Mouse (Mus musculus): ENCODE data around the gene Fzd4. TPM values are rescaled to one million over a fixed set of nuclear protein-coding genes. Genes with fewer than 3 reads are reported as not detected.

Fzd4 gene
- polyA plus RNA-seq, 1 experiment from 2014 or later: 13.7 TPM

DNA sequence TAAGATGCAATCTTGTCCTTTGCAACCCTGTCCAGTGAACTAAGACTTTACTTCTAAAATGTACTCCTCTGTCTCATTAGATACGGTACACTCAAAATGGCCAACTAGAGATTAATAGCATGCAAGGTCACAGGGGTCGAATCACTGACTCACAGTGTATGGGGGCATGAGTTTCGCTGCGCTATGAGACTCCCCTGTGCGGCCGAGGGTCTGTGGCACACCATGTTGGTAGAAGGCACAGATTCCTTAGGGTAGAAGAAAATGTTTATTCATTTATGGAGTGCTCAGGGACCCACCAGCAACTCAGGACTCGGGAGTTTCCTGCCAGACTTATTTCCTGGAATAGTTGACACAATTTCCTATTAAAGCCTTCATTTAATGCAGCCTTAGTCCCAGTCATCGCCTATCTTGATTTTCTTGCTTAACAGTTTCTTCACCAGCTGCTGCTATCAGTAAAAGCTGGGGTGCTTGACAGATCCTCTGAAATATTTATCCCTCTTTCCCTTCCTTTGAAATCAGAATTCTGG, 14.0 kb downstream of the Fzd4 start:
- H3K4me2 ChIP-seq (ENCODE audit: low read length): peak overlapping the region; percentile 18; the same call in 1 of the 2 replicates
- H3K27ac ChIP-seq (ENCODE audit: low read depth): peak overlapping the region; percentile 24; the same call in 1 of the 2 replicates
- H3K9me3 ChIP-seq (ENCODE audit: control insufficient read depth, low read length): no peaks in the 10 kb centered on the region
- WGBS: 55% methylated on average over 8 of the region's 8 CpGs
- no peaks in the 10 kb centered on the region for H3K4me1 ChIP-seq (replicated peaks; ENCODE audit: control insufficient read depth, insufficient read depth, low read length)
- no peak for DNase-seq (ENCODE audit: low spot score)
- H3K4me3 ChIP-seq (ENCODE audit: low read depth, low read length): no peak overlapping the region
- no peaks in the 10 kb centered on the region for H3K27me3 ChIP-seq (replicated peaks; ENCODE audit: control insufficient read depth, insufficient read depth, low read length)
- H3K9ac ChIP-seq (ENCODE audit: low read length): no peak overlapping the region
- no peaks in the 10 kb centered on the region for H3K36me3 ChIP-seq (ENCODE audit: control insufficient read depth, insufficient read depth, low read length)
- ATAC-seq (replicated peaks; ENCODE audit: low FRiP score, low TSS enrichment, low read depth): no peak

DNA sequence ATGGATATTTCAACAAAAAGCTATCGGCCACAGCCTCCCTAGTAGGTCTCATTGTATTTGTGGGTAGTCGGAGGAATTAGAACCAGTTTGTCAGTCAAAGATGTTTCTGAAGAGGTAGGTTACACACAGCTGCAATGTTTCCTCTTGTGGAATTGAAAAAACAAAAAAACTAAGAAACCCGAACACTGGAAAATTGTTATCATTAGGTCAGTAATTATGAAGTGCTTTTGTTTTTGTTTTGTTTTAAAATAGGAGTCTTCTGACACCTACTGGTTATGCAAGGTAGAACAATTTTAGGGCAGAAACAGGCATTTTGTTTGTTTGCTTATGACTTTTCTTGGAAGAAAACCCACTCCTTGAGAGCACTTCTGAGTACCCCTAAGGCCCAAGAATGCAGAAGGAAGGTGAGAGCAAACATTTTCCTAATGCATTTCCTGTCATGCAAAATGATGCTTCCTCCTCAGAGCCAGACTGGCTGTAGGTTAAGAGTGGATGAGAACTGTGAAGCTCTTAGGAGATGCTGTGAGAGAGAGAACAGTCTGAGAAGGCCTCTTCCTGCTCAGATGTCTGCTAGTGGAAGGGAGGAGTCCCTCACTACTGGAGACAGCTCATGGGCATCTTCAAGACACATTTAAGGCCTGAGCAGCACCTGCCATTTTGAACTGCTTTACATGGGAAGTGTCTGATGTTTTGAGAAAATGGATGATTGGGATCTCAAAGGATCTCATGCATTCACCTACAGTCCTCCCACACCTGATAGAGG, 14.9 kb downstream of the Fzd4 start:
- Histone ChIP-seq H3K4me3 (ENCODE audit: low read depth, low read length) (no peak overlapping the region), H3K9me3 (ENCODE audit: control insufficient read depth, low read length) (no peaks in the 10 kb centered on the region), H3K27ac (ENCODE audit: low read depth) (no peak overlapping the region), H3K4me1 (replicated peaks; ENCODE audit: control insufficient read depth, insufficient read depth, low read length) (no peaks in the 10 kb centered on the region), H3K27me3 (replicated peaks; ENCODE audit: control insufficient read depth, insufficient read depth, low read length) (no peaks in the 10 kb centered on the region), H3K36me3 (ENCODE audit: control insufficient read depth, insufficient read depth, low read length) (no peaks in the 10 kb centered on the region), H3K9ac (ENCODE audit: low read length) (no peak overlapping the region), H3K4me2 (ENCODE audit: low read length) (peak overlapping the region; percentile 18; the same call in 1 of the 2 replicates)
- 53% methylated on average over 3 of the region's 3 CpGs for WGBS
- DNase-seq (ENCODE audit: low spot score) (no peak), ATAC-seq (replicated peaks; ENCODE audit: low FRiP score, low TSS enrichment, low read depth) (no peak)

- no peak overlapping the region for H3K4me3 ChIP-seq (ENCODE audit: low read depth, low read length)
- H3K27ac ChIP-seq (ENCODE audit: low read depth): no peak overlapping the region
- H3K4me1 ChIP-seq (replicated peaks; ENCODE audit: control insufficient read depth, insufficient read depth, low read length): no peaks in the 10 kb centered on the region
- DNase-seq (ENCODE audit: low spot score) (no peak), ATAC-seq (replicated peaks; ENCODE audit: low FRiP score, low TSS enrichment, low read depth) (no peak)
- WGBS: 90% methylated on average over 5 of the region's 5 CpGs
- H3K36me3 ChIP-seq (ENCODE audit: control insufficient read depth, insufficient read depth, low read length): no peaks in the 10 kb centered on the region
- H3K9me3 ChIP-seq (ENCODE audit: control insufficient read depth, low read length): no peaks in the 10 kb centered on the region
- H3K27me3 ChIP-seq (replicated peaks; ENCODE audit: control insufficient read depth, insufficient read depth, low read length): no peaks in the 10 kb centered on the region
- no peak overlapping the region for H3K9ac ChIP-seq (ENCODE audit: low read length)
- H3K4me2 ChIP-seq (ENCODE audit: low read length): no peak overlapping the region
Measured at GRCm38 (mm10) chr7:89421294-89421693, 17.1 kb downstream of the Fzd4 start.

DNA sequence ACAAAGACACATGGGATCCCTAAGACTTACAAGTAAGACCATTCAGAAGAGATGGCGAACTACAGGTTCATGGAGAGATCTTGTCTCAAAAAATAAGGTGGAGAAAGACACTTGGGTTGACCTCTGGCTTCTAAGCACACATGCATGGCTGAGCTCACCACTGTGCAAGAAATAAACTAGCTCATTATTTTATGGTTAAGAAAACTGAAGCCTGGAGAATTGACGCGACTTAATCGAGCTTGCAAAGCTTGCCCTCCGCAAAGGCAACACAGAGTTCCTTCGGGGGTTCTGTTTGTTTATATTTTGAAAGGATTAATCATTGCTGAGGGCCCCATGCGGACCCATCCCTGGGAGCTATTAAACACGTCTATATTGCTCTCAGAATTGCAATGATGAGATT, 18.5 kb downstream of the Fzd4 start:
- H3K4me2 ChIP-seq (ENCODE audit: low read length): no peak overlapping the region
- H3K36me3 ChIP-seq (ENCODE audit: control insufficient read depth, insufficient read depth, low read length): no peaks in the 10 kb centered on the region
- H3K4me1 ChIP-seq (replicated peaks; ENCODE audit: control insufficient read depth, insufficient read depth, low read length): no peaks in the 10 kb centered on the region
- no peaks in the 10 kb centered on the region for H3K27me3 ChIP-seq (replicated peaks; ENCODE audit: control insufficient read depth, insufficient read depth, low read length)
- WGBS: 33% methylated on average over 8 of the region's 8 CpGs
- H3K9me3 ChIP-seq (ENCODE audit: control insufficient read depth, low read length): no peaks in the 10 kb centered on the region
- no peak overlapping the region for H3K4me3 ChIP-seq (ENCODE audit: low read depth, low read length)
- ATAC-seq (replicated peaks; ENCODE audit: low FRiP score, low TSS enrichment, low read depth): no peak
- no peak overlapping the region for H3K27ac ChIP-seq (ENCODE audit: low read depth)
- no peak for DNase-seq (ENCODE audit: low spot score)
- no peak overlapping the region for H3K9ac ChIP-seq (ENCODE audit: low read length)

GRCm38 (mm10) chr7:89423194-89423593, 19.0 kb downstream of the Fzd4 start:
- Histone ChIP-seq H3K4me2 (ENCODE audit: low read length) (no peak overlapping the region), H3K4me1 (replicated peaks; ENCODE audit: control insufficient read depth, insufficient read depth, low read length) (no peaks in the 10 kb centered on the region), H3K27me3 (replicated peaks; ENCODE audit: control insufficient read depth, insufficient read depth, low read length) (no peaks in the 10 kb centered on the region), H3K9me3 (ENCODE audit: control insufficient read depth, low read length) (no peaks in the 10 kb centered on the region), H3K27ac (ENCODE audit: low read depth) (no peak overlapping the region), H3K4me3 (ENCODE audit: low read depth, low read length) (no peak overlapping the region), H3K9ac (ENCODE audit: low read length) (no peak overlapping the region), H3K36me3 (ENCODE audit: control insufficient read depth, insufficient read depth, low read length) (no peaks in the 10 kb centered on the region)
- ATAC-seq (replicated peaks; ENCODE audit: low FRiP score, low TSS enrichment, low read depth): no peak
- WGBS: 11% methylated on average over 5 of the region's 5 CpGs
- DNase-seq (ENCODE audit: low spot score): no peak

DNA sequence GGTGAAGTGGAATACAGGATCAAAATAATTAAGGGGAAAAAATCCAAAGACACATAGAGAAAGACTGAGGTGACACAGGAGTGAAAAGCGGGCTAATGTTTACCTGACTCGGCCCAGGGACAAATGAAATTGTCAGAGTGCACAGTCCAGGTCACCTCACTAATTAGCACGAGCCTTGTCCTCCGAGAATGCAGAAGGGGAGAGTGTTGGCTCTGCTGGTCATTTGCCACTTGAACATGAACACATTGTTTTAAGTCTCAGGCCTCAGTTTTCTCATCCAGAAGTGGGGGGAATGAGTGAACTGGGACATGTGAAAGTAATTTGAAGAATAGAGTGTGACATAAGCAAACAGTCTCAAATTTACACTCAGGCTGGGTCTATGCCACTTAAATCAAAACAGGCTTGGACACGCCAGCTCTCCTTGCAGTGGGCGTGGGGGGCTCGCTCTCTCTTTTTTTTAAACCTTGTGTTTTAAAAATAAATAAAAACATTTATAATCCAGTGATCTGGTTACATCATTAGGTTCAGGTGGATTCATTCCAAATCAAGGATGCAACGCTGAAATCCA, 19.6 kb downstream of the Fzd4 start:
- 45% methylated on average over 8 of the region's 8 CpGs for WGBS
- no peaks in the 10 kb centered on the region for H3K27me3 ChIP-seq (replicated peaks; ENCODE audit: control insufficient read depth, insufficient read depth, low read length)
- H3K4me2 ChIP-seq (ENCODE audit: low read length): no peak overlapping the region
- H3K4me1 ChIP-seq (replicated peaks; ENCODE audit: control insufficient read depth, insufficient read depth, low read length): no peaks in the 10 kb centered on the region
- ATAC-seq (replicated peaks; ENCODE audit: low FRiP score, low TSS enrichment, low read depth) (no peak), DNase-seq (ENCODE audit: low spot score) (no peak)
- no peaks in the 10 kb centered on the region for H3K36me3 ChIP-seq (ENCODE audit: control insufficient read depth, insufficient read depth, low read length)
- H3K4me3 ChIP-seq (ENCODE audit: low read depth, low read length): no peak overlapping the region
- H3K9me3 ChIP-seq (ENCODE audit: control insufficient read depth, low read length): no peaks in the 10 kb centered on the region
- H3K9ac ChIP-seq (ENCODE audit: low read length): no peak overlapping the region
- no peak overlapping the region for H3K27ac ChIP-seq (ENCODE audit: low read depth)

- 83% methylated on average over 5 of the region's 5 CpGs for WGBS
- no peak overlapping the region for H3K27ac ChIP-seq (ENCODE audit: low read depth)
Measured at GRCm38 (mm10) chr7:89424659-89425058, 20.5 kb downstream of the Fzd4 start.

GRCm38 (mm10) chr7:89425803-89426725, 21.9 kb downstream of the Fzd4 start:
- 28% methylated on average over 11 of the region's 11 CpGs for WGBS
- H3K4me1 ChIP-seq (replicated peaks; ENCODE audit: control insufficient read depth, insufficient read depth, low read length): no peaks in the 10 kb centered on the region
- no peak for DNase-seq (ENCODE audit: low spot score)
- H3K36me3 ChIP-seq (ENCODE audit: control insufficient read depth, insufficient read depth, low read length): no peaks in the 10 kb centered on the region
- no peaks in the 10 kb centered on the region for H3K9me3 ChIP-seq (ENCODE audit: control insufficient read depth, low read length)
- H3K4me2 ChIP-seq (ENCODE audit: low read length): no peak overlapping the region
- no peak for ATAC-seq (replicated peaks; ENCODE audit: low FRiP score, low TSS enrichment, low read depth)
- H3K27ac ChIP-seq (ENCODE audit: low read depth): no peak overlapping the region
- H3K27me3 ChIP-seq (replicated peaks; ENCODE audit: control insufficient read depth, insufficient read depth, low read length): no peaks in the 10 kb centered on the region
- no peak overlapping the region for H3K9ac ChIP-seq (ENCODE audit: low read length)
- no peak overlapping the region for H3K4me3 ChIP-seq (ENCODE audit: low read depth, low read length)

More at GRCm38 (mm10) chr7:89424659-89425058, 20.5 kb downstream of the Fzd4 start:
- H3K27me3 ChIP-seq (replicated peaks; ENCODE audit: control insufficient read depth, insufficient read depth, low read length): no peaks in the 10 kb centered on the region
- H3K4me1 ChIP-seq (replicated peaks; ENCODE audit: control insufficient read depth, insufficient read depth, low read length): no peaks in the 10 kb centered on the region
- no peaks in the 10 kb centered on the region for H3K36me3 ChIP-seq (ENCODE audit: control insufficient read depth, insufficient read depth, low read length)
- no peak overlapping the region for H3K4me2 ChIP-seq (ENCODE audit: low read length)
- no peaks in the 10 kb centered on the region for H3K9me3 ChIP-seq (ENCODE audit: control insufficient read depth, low read length)
- no peak for DNase-seq (ENCODE audit: low spot score)
- H3K9ac ChIP-seq (ENCODE audit: low read length): no peak overlapping the region
- no peak for ATAC-seq (replicated peaks; ENCODE audit: low FRiP score, low TSS enrichment, low read depth)
- H3K4me3 ChIP-seq (ENCODE audit: low read depth, low read length): no peak overlapping the region

Measured in intestine, embryonic 14.5 days (tissue).